Mouse (Mus musculus): ENCODE data around the gene Srgn. TPM values are rescaled to one million over a fixed set of nuclear protein-coding genes. Genes with fewer than 3 reads are reported as not detected.

Srgn gene
- polyA plus RNA-seq, 1 experiment = 107 TPM

- DNase-seq = no peak
- Histone ChIP-seq H3K4me3 (ENCODE audit: control insufficient read depth, insufficient read depth, low read length) (no peak overlapping the region), H3K4me1 (replicated peaks; ENCODE audit: control insufficient read depth, insufficient read depth, low read length) (peaks cover 9% of the 10 kb centered on the region), H3K27me3 (ENCODE audit: control insufficient read depth, insufficient read depth, low read length) (no peaks in the 10 kb centered on the region), H3K36me3 (ENCODE audit: control insufficient read depth, insufficient read depth, low read length) (no peaks in the 10 kb centered on the region), H3K27ac (ENCODE audit: control insufficient read depth, insufficient read depth, low read length) (no peak overlapping the region)
- TF ChIP-seq CTCF (IDR thresholded peaks at IDR 0.05; ENCODE audit: borderline replicate concordance, control insufficient read depth, extremely low read depth, insufficient read depth, low read length, poor library complexity) = no peak
- no peak for TF ChIP-seq POLR2A (IDR thresholded peaks at IDR 0.05; ENCODE audit: control insufficient read depth, extremely low read depth, insufficient read depth, low read length, poor library complexity)
- WGBS = 11% methylated on average over 6 of the region's 6 CpGs
These were observed 15.7 kb downstream of the Srgn start for GRCm38 (mm10) chr10:62511528-62511927.

GRCm38 (mm10) chr10:62509032-62509656 is 18.1 kb downstream of the Srgn start:
- Histone ChIP-seq H3K27me3 (ENCODE audit: control insufficient read depth, insufficient read depth, low read length) (no peaks in the 10 kb centered on the region), H3K4me3 (ENCODE audit: control insufficient read depth, insufficient read depth, low read length) (no peak overlapping the region), H3K36me3 (ENCODE audit: control insufficient read depth, insufficient read depth, low read length) (no peaks in the 10 kb centered on the region), H3K27ac (ENCODE audit: control insufficient read depth, insufficient read depth, low read length) (peak overlapping the region; percentile 23; the same call in 1 of the 2 replicates), H3K4me1 (replicated peaks; ENCODE audit: control insufficient read depth, insufficient read depth, low read length) (peaks cover 15% of the 10 kb centered on the region)
- DNase-seq = no peak
- no peak for TF ChIP-seq CTCF (IDR thresholded peaks at IDR 0.05; ENCODE audit: borderline replicate concordance, control insufficient read depth, extremely low read depth, insufficient read depth, low read length, poor library complexity)
- no peak for TF ChIP-seq POLR2A (IDR thresholded peaks at IDR 0.05; ENCODE audit: control insufficient read depth, extremely low read depth, insufficient read depth, low read length, poor library complexity)
- WGBS = 81% methylated on average over 11 of the region's 11 CpGs

DNA sequence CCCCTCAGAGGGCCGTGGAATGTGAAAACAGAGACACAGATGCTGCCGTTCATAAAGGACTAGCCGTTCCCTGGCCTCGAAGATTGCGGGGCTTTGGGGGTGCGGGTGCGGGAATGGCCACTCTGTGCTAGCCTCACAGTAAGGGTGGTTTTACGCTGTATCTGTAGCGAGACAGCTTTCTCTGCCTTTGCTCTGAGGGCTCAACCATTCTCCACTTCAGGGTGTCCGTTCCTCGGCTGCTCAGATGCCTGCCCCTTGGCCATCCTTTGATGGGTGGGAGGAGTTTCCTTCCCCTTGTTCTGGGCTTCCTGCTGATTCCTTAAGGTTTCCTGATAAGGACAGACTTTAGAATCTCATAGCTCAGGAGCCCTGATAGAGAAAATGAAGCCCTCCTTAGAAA is 18.8 kb downstream of the Srgn start:
- no peaks in the 10 kb centered on the region for H3K36me3 ChIP-seq (ENCODE audit: control insufficient read depth, insufficient read depth, low read length)
- H3K4me3 ChIP-seq (ENCODE audit: control insufficient read depth, insufficient read depth, low read length) = peak overlapping the region; percentile 34
- no peak for DNase-seq
- H3K27me3 ChIP-seq (ENCODE audit: control insufficient read depth, insufficient read depth, low read length) = no peaks in the 10 kb centered on the region
- H3K4me1 ChIP-seq (replicated peaks; ENCODE audit: control insufficient read depth, insufficient read depth, low read length) = peaks cover 19% of the 10 kb centered on the region
- TF ChIP-seq CTCF (IDR thresholded peaks at IDR 0.05; ENCODE audit: borderline replicate concordance, control insufficient read depth, extremely low read depth, insufficient read depth, low read length, poor library complexity) (no peak), POLR2A (IDR thresholded peaks at IDR 0.05; ENCODE audit: control insufficient read depth, extremely low read depth, insufficient read depth, low read length, poor library complexity) (no peak)
- no peak overlapping the region for H3K27ac ChIP-seq (ENCODE audit: control insufficient read depth, insufficient read depth, low read length)
- 1% methylated on average over 11 of the region's 11 CpGs for WGBS

GRCm38 (mm10) chr10:62507591-62508308 is 19.5 kb downstream of the Srgn start:
- Histone ChIP-seq H3K4me1 (replicated peaks; ENCODE audit: control insufficient read depth, insufficient read depth, low read length) (peaks cover 21% of the 10 kb centered on the region), H3K4me3 (ENCODE audit: control insufficient read depth, insufficient read depth, low read length) (peak overlapping the region; percentile 93), H3K27ac (ENCODE audit: control insufficient read depth, insufficient read depth, low read length) (peak overlapping the region; percentile 93), H3K27me3 (ENCODE audit: control insufficient read depth, insufficient read depth, low read length) (no peaks in the 10 kb centered on the region), H3K36me3 (ENCODE audit: control insufficient read depth, insufficient read depth, low read length) (no peaks in the 10 kb centered on the region)
- under 1% methylated on average over 18 of the region's 18 CpGs for WGBS
- DNase-seq = peak; percentile 61
- TF ChIP-seq POLR2A (IDR thresholded peaks at IDR 0.05; ENCODE audit: control insufficient read depth, extremely low read depth, insufficient read depth, low read length, poor library complexity) (peak; percentile 47; the same call in 1 of the 2 replicates), CTCF (IDR thresholded peaks at IDR 0.05; ENCODE audit: borderline replicate concordance, control insufficient read depth, extremely low read depth, insufficient read depth, low read length, poor library complexity) (no peak)

- Histone ChIP-seq H3K27ac (ENCODE audit: control insufficient read depth, insufficient read depth, low read length) (peak overlapping the region; percentile 70; the same call in 1 of the 2 replicates), H3K27me3 (ENCODE audit: control insufficient read depth, insufficient read depth, low read length) (no peaks in the 10 kb centered on the region), H3K4me1 (replicated peaks; ENCODE audit: control insufficient read depth, insufficient read depth, low read length) (peaks cover 22% of the 10 kb centered on the region), H3K4me3 (ENCODE audit: control insufficient read depth, insufficient read depth, low read length) (no peak overlapping the region), H3K36me3 (ENCODE audit: control insufficient read depth, insufficient read depth, low read length) (no peaks in the 10 kb centered on the region)
- no peak for DNase-seq
- no peak for TF ChIP-seq POLR2A (IDR thresholded peaks at IDR 0.05; ENCODE audit: control insufficient read depth, extremely low read depth, insufficient read depth, low read length, poor library complexity)
- TF ChIP-seq CTCF (IDR thresholded peaks at IDR 0.05; ENCODE audit: borderline replicate concordance, control insufficient read depth, extremely low read depth, insufficient read depth, low read length, poor library complexity) = no peak
- 7% methylated on average over 4 of the region's 4 CpGs for WGBS
These were observed 20.2 kb downstream of the Srgn start for GRCm38 (mm10) chr10:62507071-62507470.

GRCm38 (mm10) chr10:62506019-62506556 is 21.2 kb downstream of the Srgn start:
- Histone ChIP-seq H3K4me3 (ENCODE audit: control insufficient read depth, insufficient read depth, low read length) (peak overlapping the region; percentile 51), H3K4me1 (replicated peaks; ENCODE audit: control insufficient read depth, insufficient read depth, low read length) (peaks cover 26% of the 10 kb centered on the region)
- DNase-seq = peak; percentile 43

More at GRCm38 (mm10) chr10:62506019-62506556, 21.2 kb downstream of the Srgn start:
- 1% methylated on average over 17 of the region's 17 CpGs for WGBS
- H3K27me3 ChIP-seq (ENCODE audit: control insufficient read depth, insufficient read depth, low read length) = no peaks in the 10 kb centered on the region
- no peaks in the 10 kb centered on the region for H3K36me3 ChIP-seq (ENCODE audit: control insufficient read depth, insufficient read depth, low read length)
- TF ChIP-seq CTCF (IDR thresholded peaks at IDR 0.05; ENCODE audit: borderline replicate concordance, control insufficient read depth, extremely low read depth, insufficient read depth, low read length, poor library complexity) = no peak
- no peak for TF ChIP-seq POLR2A (IDR thresholded peaks at IDR 0.05; ENCODE audit: control insufficient read depth, extremely low read depth, insufficient read depth, low read length, poor library complexity)
- peak overlapping the region; percentile 99 for H3K27ac ChIP-seq (ENCODE audit: control insufficient read depth, insufficient read depth, low read length)

Measured in thymus, adult 2 months (tissue).